Mouse (Mus musculus): Measurements from ENCODE around the gene Trpc1.

GRCm38 (mm10) chr9:95664290-95664989 lies 85.7 kb downstream of the Trpc1 start:
- TF ChIP-seq CTCF (IDR thresholded peaks at IDR 0.05; ENCODE audit: low read depth) (no peak), EP300 (IDR thresholded peaks at IDR 0.05; ENCODE audit: low read depth) (no peak)
